Mouse (Mus musculus) brain, embryonic 14.5 days (tissue): ENCODE data around the gene Ddx28.

Source experiments
- CTCF ChIP-seq: fragments of 200-500 bp; IDR thresholded peaks from 2 replicates; pipeline ENCODE4 v1.5.1; 2012; ENCODE audit warnings: inconsistent platforms, mild to moderate bottlenecking, moderate library complexity, borderline replicate concordance; ENCODE audit not compliant: insufficient read depth, insufficient read length; ENCODE audit errors: extremely low read depth
- POLR2A ChIP-seq: fragments of 200-500 bp; IDR thresholded peaks from 2 replicates; pipeline ENCODE4 v1.6.1; 2012; ENCODE audit warnings: mild to moderate bottlenecking, inconsistent platforms, borderline replicate concordance; ENCODE audit not compliant: poor library complexity, insufficient read depth, insufficient read length, severe bottlenecking; ENCODE audit errors: extremely low read depth

- TF ChIP-seq POLR2A: no peak
- TF ChIP-seq CTCF: no peak
These were observed 46.3 kb downstream of the Ddx28 start for GRCm38 (mm10) chr8:105965266-105965904.
